Mouse (Mus musculus) brain, embryonic 14.5 days (tissue): Measurements from ENCODE around the gene Pigx. TPM values are rescaled to one million over a fixed set of nuclear protein-coding genes. Genes with fewer than 3 reads are reported as not detected.

Source experiments
- DNase-seq: peaks from one replicate; pipeline ENCODE4 v3.0.0-alpha.2; 2011; ENCODE audit warnings: low read depth
- CTCF ChIP-seq: fragments of 200-500 bp; IDR thresholded peaks from 2 replicates; pipeline ENCODE4 v1.5.1; 2012; ENCODE audit warnings: inconsistent platforms, mild to moderate bottlenecking, moderate library complexity, borderline replicate concordance; ENCODE audit not compliant: insufficient read depth, insufficient read length; ENCODE audit errors: extremely low read depth
- POLR2A ChIP-seq: fragments of 200-500 bp; IDR thresholded peaks from 2 replicates; pipeline ENCODE4 v1.6.1; 2012; ENCODE audit warnings: mild to moderate bottlenecking, inconsistent platforms, borderline replicate concordance; ENCODE audit not compliant: poor library complexity, insufficient read depth, insufficient read length, severe bottlenecking; ENCODE audit errors: extremely low read depth
- polyA plus RNA-seq: library from polyadenylated mRNA; depleted of rRNA; stranded (reverse); fragments of >200 nt; gene quantifications from 2 replicates; pipeline ENCODE4 v1.2.3, GENCODE M21; 2012

Pigx gene
- polyA plus RNA-seq, 1 experiment, result 74.9 TPM

DNA sequence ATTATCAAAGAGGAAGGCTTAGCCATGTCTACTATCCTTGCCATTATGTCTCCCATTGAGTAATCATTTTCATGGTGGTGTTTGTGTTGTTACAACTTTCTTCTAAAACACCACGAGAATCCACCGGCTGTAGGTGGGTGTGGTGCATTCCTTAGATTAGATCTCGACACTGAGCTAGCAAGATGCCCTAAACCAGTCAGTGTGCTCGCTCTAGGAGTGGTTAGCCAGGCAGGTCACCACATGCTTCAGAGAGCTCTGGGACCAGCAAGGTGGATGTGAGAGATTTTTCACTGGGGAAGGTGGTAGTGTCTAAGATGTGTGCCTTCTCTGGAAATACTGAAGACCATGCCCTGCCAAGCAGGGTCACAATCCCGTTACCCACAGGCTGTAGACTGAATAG is 16.6 kb upstream of the Pigx start:
- TF ChIP-seq POLR2A (no peak), CTCF (no peak)
- no peak for DNase-seq

DNA sequence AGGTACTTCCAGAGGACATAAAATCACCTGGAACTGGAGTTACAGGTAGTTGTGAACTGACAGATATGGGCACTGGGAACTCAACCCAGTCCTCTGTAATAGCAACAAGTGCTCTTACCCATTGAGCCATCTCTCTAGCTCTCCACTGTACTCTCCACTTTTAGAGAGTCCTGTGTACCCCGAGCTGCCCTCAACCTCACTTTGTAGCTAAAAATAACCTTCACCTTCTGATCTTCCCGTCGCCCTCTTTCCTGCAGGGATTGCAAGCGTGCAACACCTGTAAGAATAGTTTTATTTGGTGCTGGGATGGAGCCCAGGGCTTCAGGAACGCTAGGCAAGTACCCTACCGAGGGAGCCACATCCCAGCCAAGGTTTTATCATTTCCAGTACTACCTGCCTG is 16.2 kb upstream of the Pigx start:
- TF ChIP-seq CTCF (no peak), POLR2A (no peak)
- DNase-seq, result no peak

- DNase-seq, result peak; percentile 80
- TF ChIP-seq POLR2A (no peak), CTCF (peak; percentile 94)
These were observed 15.6 kb upstream of the Pigx start for GRCm38 (mm10) chr16:32114968-32115695.

- no peak for TF ChIP-seq CTCF
- TF ChIP-seq POLR2A, result no peak
These were observed 14.9 kb upstream of the Pigx start for GRCm38 (mm10) chr16:32114406-32114805.

DNA sequence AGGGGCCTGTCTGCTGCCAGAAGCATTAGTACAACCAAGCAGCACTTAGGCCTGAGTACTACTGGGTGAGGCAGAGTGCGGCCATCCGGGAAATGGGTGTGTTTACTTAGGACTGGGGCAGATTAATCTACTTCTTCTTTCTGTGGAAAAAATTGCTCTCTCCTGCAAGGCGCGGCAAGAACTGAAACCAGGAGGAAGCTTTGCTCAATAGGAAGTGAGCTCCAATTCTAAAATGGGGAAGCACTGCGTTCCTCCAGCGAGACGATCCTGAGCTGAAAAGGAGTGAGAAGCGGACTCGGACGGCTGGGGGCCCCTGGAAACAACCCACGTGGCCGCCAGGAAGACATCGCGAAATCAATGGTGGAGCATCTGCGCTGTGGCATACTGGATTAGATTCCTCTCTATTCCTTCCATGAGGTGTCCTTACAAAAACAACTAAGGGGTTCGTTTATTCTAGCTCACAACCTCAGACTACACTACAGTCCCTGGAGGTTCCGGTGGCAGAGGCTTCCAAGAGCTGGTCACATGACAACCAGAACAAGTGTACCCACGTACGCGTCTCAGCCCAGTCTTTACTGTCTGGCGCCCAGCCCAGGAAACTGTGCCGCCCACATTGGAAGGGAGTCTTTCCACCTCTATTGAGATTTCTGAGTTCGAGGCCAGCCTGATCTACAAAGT is 14.1 kb upstream of the Pigx start:
- peak; percentile 52 for DNase-seq
- TF ChIP-seq CTCF (no peak), POLR2A (no peak)

More at GRCm38 (mm10) chr16:32114406-32114805, 14.9 kb upstream of the Pigx start:
- peak; percentile 1 for DNase-seq

DNA sequence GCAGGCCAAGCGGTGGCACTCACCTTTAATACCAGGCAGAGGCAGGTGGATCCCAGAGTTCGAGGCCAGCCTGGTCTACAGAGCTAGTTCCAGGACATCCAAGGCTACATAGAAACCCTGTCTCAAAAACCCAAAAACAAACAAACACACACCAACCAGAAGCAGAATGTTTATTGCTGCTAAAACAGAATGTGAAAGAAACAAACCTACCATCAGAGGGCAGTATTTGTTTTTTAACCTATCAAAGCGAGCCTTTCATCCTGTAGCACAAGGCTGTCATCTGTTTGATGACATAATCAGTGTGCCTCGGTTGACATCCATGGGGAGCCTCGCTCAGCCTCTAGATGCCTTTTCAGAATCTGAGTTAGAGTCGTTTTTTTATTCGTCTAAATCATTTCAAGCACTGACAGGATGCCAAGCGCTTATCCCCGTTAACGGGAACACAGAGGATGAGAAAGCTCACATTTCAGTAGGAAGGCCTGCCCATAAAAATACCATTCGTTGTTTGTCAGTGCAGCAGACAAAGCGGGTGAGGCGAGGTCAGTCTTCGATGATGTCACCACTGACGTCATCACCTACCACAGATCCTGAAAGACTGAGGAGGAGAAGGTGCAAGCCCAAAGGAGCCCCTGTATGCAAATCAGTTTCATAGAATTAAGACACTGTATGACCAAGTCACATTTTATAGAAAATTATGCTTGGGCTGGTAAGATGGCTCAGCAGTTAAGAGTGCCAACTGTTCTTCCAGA is 11.6 kb upstream of the Pigx start:
- TF ChIP-seq CTCF (no peak), POLR2A (no peak)
- DNase-seq, result peak; percentile 25

GRCm38 (mm10) chr16:32108578-32108977 is 9.0 kb upstream of the Pigx start:
- TF ChIP-seq CTCF (no peak), POLR2A (no peak)
- no peak for DNase-seq

DNA sequence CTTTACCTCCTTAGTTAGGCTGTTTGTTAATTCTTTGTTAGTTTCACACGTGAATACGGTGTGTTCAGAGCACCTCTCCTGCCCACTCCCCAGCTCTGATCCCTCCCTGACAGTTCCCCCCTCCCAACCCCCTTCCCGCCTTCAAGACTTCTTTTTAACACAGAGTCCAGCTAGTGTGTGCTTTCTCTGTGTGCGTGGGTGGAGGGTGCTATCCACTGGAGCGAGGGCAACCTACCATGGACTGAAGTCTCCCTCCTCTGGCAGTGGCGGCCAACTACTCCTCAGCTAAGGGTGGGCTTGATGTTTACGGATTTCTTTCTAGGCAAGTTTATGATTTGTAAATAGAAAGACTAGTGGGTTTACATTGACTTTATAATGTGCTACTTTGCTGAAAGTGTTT is 8.6 kb upstream of the Pigx start:
- DNase-seq, result no peak
- TF ChIP-seq POLR2A (no peak), CTCF (no peak)

GRCm38 (mm10) chr16:32107342-32108045 is 8.0 kb upstream of the Pigx start:
- TF ChIP-seq POLR2A, result no peak

DNA sequence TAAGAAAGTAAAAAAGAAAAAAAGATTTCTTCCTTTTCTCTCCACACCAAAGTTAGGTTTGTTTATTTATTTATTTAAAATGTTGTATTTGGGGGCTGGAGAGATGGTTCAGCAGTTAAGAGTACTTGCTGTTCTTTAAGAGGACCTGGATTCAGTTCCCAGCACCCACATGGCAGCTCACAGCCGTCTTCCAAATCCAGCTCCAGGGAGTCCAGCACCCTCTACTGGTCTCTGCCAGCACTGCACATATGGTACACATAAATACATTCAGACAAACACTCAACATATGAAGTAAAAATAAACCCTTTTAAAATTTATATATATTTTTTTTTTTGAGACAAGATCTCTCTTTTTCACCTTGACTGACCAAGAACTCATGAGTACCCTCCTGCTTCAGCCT is 6.2 kb upstream of the Pigx start:
- DNase-seq, result no peak
- TF ChIP-seq POLR2A (no peak), CTCF (peak; percentile 21; the same call in 1 of the 2 replicates)

More at GRCm38 (mm10) chr16:32107342-32108045, 8.0 kb upstream of the Pigx start:
- DNase-seq, result no peak

DNA sequence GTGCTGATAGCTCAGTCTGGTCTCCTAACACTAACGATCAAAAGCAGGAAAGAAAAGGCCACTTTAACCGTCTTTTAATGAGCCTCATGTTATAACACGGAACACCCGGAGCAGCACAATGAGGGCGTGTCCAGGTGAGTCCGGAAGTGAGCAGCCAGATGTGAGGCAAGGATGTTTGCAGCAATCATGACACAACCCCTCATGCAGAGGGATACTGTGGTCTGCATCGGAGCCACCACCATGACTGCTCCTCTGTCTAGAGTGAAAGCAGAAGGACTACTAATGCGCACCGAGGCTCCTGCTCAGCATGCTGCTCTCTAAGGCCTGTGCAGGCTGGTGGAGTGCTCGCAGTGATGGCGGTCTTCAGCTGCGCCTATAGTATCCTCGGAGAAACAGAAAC is 2.8 kb upstream of the Pigx start:
- DNase-seq, result no peak

More for the DNA sequence above, 2.8 kb upstream of the Pigx start:
- no peak for TF ChIP-seq POLR2A
- TF ChIP-seq CTCF, result no peak
